Mouse (Mus musculus) heart, embryonic 12.5 days (tissue): Measurements from ENCODE around the gene Nup35. TPM values are rescaled to one million over a fixed set of nuclear protein-coding genes. Genes with fewer than 3 reads are reported as not detected.

Experiments used
- ATAC-seq: fragments of 200-750 bp; cut with Nextera tagmentation; 2 replicates; pipeline ENCODE4 v1.8.0; 2017; ENCODE audit warnings: moderate TSS enrichment, moderate library complexity; ENCODE audit not compliant: insufficient number of reproducible peaks, low FRiP score
- H3K27ac ChIP-seq: fragments of 300-500 bp; sonication (generic); 2 replicates; pipeline ENCODE4 v1.5.1; 2016; ENCODE audit warnings: mild to moderate bottlenecking, moderate library complexity; ENCODE audit not compliant: poor library complexity, severe bottlenecking
- H3K27me3 ChIP-seq: fragments of 300-500 bp; sonication (generic); replicated peaks from 2 replicates; pipeline ENCODE4 v1.6.1; 2016; ENCODE audit warnings: mild to moderate bottlenecking, moderate library complexity
- H3K36me3 ChIP-seq: fragments of 300-500 bp; sonication (generic); 2 replicates; pipeline ENCODE4 v1.6.1; 2016; ENCODE audit warnings: mild to moderate bottlenecking, moderate library complexity
- H3K4me1 ChIP-seq: fragments of 300-500 bp; sonication (generic); replicated peaks from 2 replicates; pipeline ENCODE4 v1.6.1; 2016; ENCODE audit warnings: mild to moderate bottlenecking
- H3K4me2 ChIP-seq: fragments of 300-500 bp; sonication (generic); 2 replicates; pipeline ENCODE4 v1.6.1; 2016; ENCODE audit warnings: mild to moderate bottlenecking, moderate library complexity
- H3K4me3 ChIP-seq: fragments of 300-500 bp; sonication (generic); 2 replicates; pipeline ENCODE4 v1.5.1; 2016; ENCODE audit warnings: mild to moderate bottlenecking
- H3K9ac ChIP-seq: fragments of 300-500 bp; sonication (generic); 2 replicates; pipeline ENCODE4 v1.6.1; 2016; ENCODE audit warnings: mild to moderate bottlenecking, moderate library complexity
- H3K9me3 ChIP-seq: fragments of 300-500 bp; sonication (generic); replicated peaks from 2 replicates; pipeline ENCODE4 v1.6.1; 2016; ENCODE audit warnings: mild to moderate bottlenecking, moderate library complexity
- WGBS: fragments of 180-500 bp; shearing (Covaris S2); methylation state at CpG from one replicate; pipeline ENCODE4 v1.1.7; 2016; 5-methylcytosine and 5-hydroxymethylcytosine counted together
- polyA plus RNA-seq: library from polyadenylated mRNA; unstranded; fragments of >200 nt; fragmentation: Nextera tagmentation; extraction: Ambion mirVana; gene quantifications from 2 replicates; pipeline ENCODE4 v1.2.1, GENCODE M21; 2016

Nup35 gene
- polyA plus RNA-seq, 1 experiment from 2014 or later = 24.6 TPM

DNA sequence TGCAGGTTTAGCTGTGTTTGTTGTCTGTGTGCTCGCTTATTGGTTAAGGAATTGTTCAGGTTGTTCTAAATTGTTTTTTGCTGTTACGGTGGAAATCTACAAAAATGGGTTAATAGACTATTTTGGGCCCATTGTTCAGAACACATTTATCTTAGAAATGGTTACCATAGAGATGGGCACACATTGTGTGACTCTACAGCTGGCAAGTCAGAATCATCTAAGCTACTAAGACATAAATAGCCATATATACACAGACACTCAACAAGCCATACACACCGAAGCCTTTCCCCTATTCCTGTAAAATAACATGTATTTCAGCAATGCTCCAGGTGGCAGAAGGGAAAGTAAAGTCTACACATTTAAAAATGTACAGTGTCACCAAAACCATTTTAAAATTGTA, 17.2 kb upstream of the Nup35 start:
- 88% methylated on average over 3 of the region's 3 CpGs for WGBS
- H3K4me1 ChIP-seq = no peaks in the 10 kb centered on the region
- H3K36me3 ChIP-seq = no peaks in the 10 kb centered on the region
- ATAC-seq = no peak
- no peak overlapping the region for H3K9ac ChIP-seq
- H3K9me3 ChIP-seq = no peaks in the 10 kb centered on the region
- H3K4me3 ChIP-seq = no peak overlapping the region
- no peak overlapping the region for H3K4me2 ChIP-seq
- no peak overlapping the region for H3K27ac ChIP-seq
- H3K27me3 ChIP-seq = no peaks in the 10 kb centered on the region

DNA sequence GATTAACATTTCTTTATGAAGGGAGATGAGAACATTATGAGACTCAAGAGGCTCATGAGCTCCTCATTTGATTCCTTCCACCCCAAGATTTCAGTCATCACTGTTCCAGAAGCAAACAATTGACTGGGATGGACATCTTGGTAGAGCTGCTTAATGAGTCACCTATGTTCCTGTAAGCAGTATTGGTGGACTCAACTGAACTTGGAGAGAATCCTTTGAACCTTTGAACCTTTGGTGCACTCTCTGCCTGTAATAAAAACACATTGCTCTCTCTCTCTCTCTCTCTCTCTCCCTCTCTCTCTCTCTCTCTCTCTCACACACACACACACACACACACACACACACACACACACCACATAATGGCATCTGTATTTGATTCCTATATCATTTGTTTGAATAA, 16.4 kb upstream of the Nup35 start:
- H3K4me2 ChIP-seq = no peak overlapping the region
- no peak overlapping the region for H3K27ac ChIP-seq
- no peaks in the 10 kb centered on the region for H3K27me3 ChIP-seq
- H3K4me1 ChIP-seq = no peaks in the 10 kb centered on the region
- no peak overlapping the region for H3K9ac ChIP-seq
- H3K36me3 ChIP-seq = no peaks in the 10 kb centered on the region
- H3K9me3 ChIP-seq = no peaks in the 10 kb centered on the region
- no peak overlapping the region for H3K4me3 ChIP-seq
- ATAC-seq = no peak

DNA sequence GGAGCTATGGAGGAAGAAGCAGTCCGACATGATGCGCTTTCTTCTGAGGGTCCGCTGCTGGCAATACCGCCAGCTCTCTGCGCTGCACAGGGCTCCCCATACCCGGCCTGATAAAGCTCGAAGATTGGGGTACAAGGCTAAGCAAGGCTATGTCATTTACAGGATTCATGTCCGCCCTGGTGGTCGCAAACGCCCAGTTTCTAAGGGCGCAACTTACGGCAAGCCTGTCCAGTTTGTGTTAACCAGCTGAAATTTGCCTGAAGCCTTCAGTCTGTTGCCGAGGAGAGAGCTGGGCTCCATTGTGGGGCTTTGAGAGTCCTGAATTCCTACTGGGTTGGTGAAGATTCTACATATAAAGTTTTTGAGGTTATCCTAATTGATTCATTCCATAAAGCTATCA, 14.3 kb upstream of the Nup35 start:
- Histone ChIP-seq H3K4me3 (no peak overlapping the region), H3K9me3 (no peaks in the 10 kb centered on the region), H3K9ac (no peak overlapping the region), H3K36me3 (no peaks in the 10 kb centered on the region), H3K4me2 (no peak overlapping the region), H3K4me1 (no peaks in the 10 kb centered on the region), H3K27ac (no peak overlapping the region), H3K27me3 (no peaks in the 10 kb centered on the region)
- ATAC-seq = no peak
- 86% methylated on average over 13 of the region's 13 CpGs for WGBS

DNA sequence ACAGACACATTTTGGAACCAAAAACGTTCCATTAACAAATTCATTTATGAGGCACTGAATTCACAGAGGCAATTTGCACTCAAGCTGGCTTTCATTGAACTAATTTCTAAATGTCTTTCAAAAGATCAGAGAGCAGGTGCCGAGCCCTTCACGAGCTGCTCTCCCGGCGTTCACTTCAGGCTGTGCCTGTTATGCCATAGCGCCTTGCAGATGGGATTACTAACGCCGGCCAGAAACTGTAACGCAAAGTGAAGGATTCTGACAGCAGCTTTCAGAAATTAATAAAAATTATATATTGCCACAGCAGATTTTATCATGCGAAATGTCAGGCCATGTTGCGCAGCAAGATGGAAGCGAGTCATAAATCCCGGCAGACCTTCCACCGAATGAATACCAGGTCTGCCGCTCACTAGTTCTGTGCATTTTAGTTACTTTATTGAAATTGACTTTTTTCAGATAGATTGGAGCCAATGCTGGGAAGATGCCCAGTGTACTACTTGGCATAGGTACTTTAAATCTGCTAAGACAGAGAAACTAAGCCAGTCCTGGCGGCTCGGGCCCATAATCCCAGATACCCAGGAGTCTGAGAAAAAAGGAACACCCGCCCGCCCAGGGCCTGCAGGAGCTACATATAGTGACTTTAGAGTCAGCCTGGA, 13.1 kb upstream of the Nup35 start:
- ATAC-seq = no peak
- H3K9ac ChIP-seq = no peak overlapping the region

DNA sequence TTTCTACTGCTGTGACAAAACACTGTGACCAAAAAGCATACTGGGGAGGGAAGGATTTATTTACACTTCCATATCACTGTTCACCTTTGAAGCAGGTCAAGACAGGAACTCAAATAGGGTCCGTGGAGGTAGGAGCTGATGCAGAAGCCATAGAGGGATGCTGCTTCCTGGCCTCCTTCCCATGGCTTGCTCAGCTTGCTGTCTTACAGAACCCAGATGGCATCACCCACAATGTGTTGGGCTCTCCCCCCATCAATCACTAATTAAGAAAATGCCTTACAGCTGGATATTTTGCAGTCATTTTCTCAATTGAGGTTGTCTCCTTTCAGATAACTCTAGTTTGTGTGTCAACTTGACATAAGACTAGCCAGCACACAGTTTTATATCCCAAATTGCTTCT, 4.8 kb upstream of the Nup35 start:
- H3K27me3 ChIP-seq = no peaks in the 10 kb centered on the region
- no peaks in the 10 kb centered on the region; the same call in 1 of the 2 replicates for H3K9me3 ChIP-seq
- no peak overlapping the region for H3K9ac ChIP-seq
- no peaks in the 10 kb centered on the region for H3K4me1 ChIP-seq
- no peak overlapping the region for H3K4me3 ChIP-seq
- H3K36me3 ChIP-seq = no peaks in the 10 kb centered on the region
- no peak for ATAC-seq
- no peak overlapping the region for H3K4me2 ChIP-seq
- H3K27ac ChIP-seq = no peak overlapping the region
- WGBS = 62% methylated on average over 1 of the region's 1 CpGs

More for the DNA sequence above, 13.1 kb upstream of the Nup35 start:
- Histone ChIP-seq H3K27me3 (no peaks in the 10 kb centered on the region), H3K4me2 (no peak overlapping the region), H3K9me3 (no peaks in the 10 kb centered on the region), H3K27ac (no peak overlapping the region), H3K4me3 (no peak overlapping the region), H3K4me1 (no peaks in the 10 kb centered on the region), H3K36me3 (no peaks in the 10 kb centered on the region)
- 90% methylated on average over 19 of the region's 19 CpGs for WGBS

DNA sequence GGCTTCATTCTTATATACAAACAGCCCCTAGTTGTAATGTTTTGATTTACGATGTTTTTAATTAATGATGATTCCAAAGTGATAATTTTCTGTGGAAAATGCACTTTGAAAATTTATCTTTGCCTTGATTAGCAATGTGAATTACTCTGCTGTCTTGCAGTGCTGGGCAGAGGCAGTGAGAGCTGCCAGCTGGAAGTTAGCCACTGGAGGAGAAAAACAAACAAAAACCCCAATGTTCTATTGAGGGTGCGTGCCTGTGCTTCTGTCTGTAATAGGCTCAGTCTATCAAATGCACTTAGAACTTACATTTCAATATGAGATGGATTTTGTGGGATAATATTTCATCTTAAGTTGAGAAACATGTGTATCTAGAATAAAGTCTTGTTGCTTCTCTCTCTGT, 4.2 kb upstream of the Nup35 start:
- Histone ChIP-seq H3K27me3 (no peaks in the 10 kb centered on the region), H3K4me1 (peaks cover under 1% of the 10 kb centered on the region; the same call in 1 of the 2 replicates), H3K4me2 (no peak overlapping the region), H3K4me3 (no peak overlapping the region), H3K27ac (no peak overlapping the region), H3K36me3 (no peaks in the 10 kb centered on the region), H3K9me3 (no peaks in the 10 kb centered on the region; the same call in 1 of the 2 replicates), H3K9ac (no peak overlapping the region)
- WGBS = 64% methylated on average over 2 of the region's 2 CpGs
- no peak for ATAC-seq

DNA sequence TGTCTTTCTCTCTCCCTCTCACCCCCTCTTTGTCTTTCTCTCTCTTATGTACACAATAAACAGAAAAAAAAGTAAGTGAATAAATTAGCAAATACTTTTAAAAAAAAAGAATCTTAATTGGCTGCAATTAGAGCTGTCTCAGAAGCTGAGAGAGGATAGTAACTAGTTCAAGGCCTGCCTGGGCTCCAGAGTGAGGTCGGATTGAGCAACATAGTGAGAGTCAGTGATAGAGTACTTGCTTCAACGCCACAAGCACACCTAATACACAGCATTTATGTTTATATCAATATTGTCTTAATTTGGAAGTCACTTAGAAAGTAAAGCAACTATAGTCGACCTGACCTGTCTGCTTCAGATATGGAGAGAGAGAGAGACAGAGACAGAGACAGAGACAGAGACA, 2.0 kb downstream of the Nup35 start:
- 83% methylated on average over 3 of the region's 3 CpGs for WGBS
- H3K9me3 ChIP-seq = no peaks in the 10 kb centered on the region
- H3K4me2 ChIP-seq = no peak overlapping the region
- 0 out of 2 replicates have a peak, but pooled peaks cover 5% of the 10 kb centered on the region for H3K36me3 ChIP-seq
- H3K9ac ChIP-seq = no peak overlapping the region
- no peak for ATAC-seq
- no peaks in the 10 kb centered on the region for H3K27me3 ChIP-seq
- no peak overlapping the region for H3K4me3 ChIP-seq
- no peak overlapping the region for H3K27ac ChIP-seq
- peaks cover 3% of the 10 kb centered on the region; the same call in 1 of the 2 replicates for H3K4me1 ChIP-seq

DNA sequence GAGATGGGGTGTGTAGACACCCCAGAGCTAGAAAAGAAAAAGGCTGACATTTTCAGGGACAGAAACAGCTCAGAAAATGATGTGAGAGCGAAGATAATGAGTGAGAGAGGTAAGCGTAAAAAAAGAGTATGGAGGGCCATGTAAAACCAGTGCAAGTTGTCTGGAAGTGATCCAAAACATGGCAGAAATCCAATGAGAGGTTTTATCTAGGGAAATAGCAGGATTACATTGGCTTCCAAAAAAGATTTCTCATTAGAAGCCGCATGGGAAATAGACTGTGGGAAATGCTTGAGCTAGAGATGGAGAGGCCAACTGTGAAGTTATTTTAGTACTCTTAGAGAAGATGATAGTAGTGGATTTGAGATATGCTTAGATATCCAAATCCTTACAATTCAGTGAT, 4.9 kb downstream of the Nup35 start:
- Histone ChIP-seq H3K4me3 (no peak overlapping the region), H3K4me1 (peaks cover 3% of the 10 kb centered on the region; the same call in 1 of the 2 replicates), H3K9ac (no peak overlapping the region), H3K27me3 (no peaks in the 10 kb centered on the region), H3K4me2 (no peak overlapping the region), H3K36me3 (peaks cover 25% of the 10 kb centered on the region), H3K27ac (no peak overlapping the region), H3K9me3 (no peaks in the 10 kb centered on the region; the same call in 1 of the 2 replicates)
- ATAC-seq = no peak
- 77% methylated on average over 3 of the region's 3 CpGs for WGBS

DNA sequence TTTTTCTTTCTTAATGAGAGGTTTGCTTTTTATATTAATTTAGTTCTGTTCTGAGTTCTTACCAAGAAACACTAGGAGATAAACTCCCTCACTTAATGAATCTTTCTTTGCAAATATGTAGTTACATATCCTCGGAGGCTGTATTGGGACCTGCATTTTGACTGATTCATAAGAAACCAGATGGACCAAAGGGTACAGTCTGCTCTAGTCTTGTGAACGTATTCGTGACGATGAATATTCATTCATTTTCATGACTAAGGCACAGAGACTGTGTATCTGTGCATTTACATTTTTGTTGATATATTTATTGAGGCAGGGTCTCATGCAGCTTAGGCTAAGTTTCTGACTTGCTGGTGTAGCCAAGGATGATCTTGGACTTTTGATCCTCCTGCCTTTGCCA, 7.5 kb downstream of the Nup35 start:
- Histone ChIP-seq H3K9me3 (no peaks in the 10 kb centered on the region; the same call in 1 of the 2 replicates), H3K4me2 (no peak overlapping the region), H3K4me1 (no peaks in the 10 kb centered on the region), H3K36me3 (peaks cover 29% of the 10 kb centered on the region), H3K4me3 (no peak overlapping the region), H3K27ac (no peak overlapping the region), H3K27me3 (no peaks in the 10 kb centered on the region), H3K9ac (no peak overlapping the region)
- ATAC-seq = no peak
- WGBS = 90% methylated on average over 4 of the region's 4 CpGs

DNA sequence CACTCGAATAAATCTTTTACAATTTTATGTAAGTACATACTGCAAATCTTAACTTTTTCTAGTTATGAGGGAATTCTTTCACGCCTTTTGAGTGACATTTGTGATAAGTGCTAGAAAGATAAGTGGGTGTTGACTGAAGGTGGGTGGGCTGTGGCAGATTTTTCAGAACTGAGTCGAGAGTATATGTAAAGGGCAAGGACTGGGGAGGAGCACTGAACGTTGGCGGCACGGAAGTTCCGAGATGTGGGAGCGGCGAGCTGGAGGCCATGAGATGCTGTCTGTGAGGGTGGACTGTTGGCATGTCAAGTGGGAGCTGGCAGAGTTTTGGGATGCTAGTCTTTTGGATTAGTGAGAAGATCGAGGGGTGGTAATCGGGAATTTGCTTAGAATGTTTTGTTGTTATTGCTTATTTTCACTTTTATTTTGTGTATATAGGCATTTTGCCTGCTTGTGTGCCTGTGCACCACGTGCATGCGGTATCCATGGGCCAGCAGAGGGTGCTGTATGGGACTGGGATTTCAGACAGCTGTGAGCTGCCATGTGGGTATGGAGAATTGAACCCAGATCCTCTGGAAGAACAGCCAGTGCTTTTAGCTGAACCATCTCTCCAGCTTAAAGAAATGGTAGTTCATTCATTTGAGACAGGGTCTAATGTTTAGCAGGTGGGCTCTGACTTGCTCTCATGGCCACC, 15.4 kb downstream of the Nup35 start:
- no peak for ATAC-seq
- 0 out of 2 replicates have a peak, but pooled peaks cover 9% of the 10 kb centered on the region for H3K36me3 ChIP-seq
- no peak overlapping the region for H3K4me3 ChIP-seq
- H3K4me2 ChIP-seq = no peak overlapping the region
- no peaks in the 10 kb centered on the region for H3K27me3 ChIP-seq
- H3K9ac ChIP-seq = no peak overlapping the region
- H3K9me3 ChIP-seq = no peaks in the 10 kb centered on the region
- WGBS = 69% methylated on average over 13 of the region's 13 CpGs
- no peaks in the 10 kb centered on the region for H3K4me1 ChIP-seq
- no peak overlapping the region for H3K27ac ChIP-seq

DNA sequence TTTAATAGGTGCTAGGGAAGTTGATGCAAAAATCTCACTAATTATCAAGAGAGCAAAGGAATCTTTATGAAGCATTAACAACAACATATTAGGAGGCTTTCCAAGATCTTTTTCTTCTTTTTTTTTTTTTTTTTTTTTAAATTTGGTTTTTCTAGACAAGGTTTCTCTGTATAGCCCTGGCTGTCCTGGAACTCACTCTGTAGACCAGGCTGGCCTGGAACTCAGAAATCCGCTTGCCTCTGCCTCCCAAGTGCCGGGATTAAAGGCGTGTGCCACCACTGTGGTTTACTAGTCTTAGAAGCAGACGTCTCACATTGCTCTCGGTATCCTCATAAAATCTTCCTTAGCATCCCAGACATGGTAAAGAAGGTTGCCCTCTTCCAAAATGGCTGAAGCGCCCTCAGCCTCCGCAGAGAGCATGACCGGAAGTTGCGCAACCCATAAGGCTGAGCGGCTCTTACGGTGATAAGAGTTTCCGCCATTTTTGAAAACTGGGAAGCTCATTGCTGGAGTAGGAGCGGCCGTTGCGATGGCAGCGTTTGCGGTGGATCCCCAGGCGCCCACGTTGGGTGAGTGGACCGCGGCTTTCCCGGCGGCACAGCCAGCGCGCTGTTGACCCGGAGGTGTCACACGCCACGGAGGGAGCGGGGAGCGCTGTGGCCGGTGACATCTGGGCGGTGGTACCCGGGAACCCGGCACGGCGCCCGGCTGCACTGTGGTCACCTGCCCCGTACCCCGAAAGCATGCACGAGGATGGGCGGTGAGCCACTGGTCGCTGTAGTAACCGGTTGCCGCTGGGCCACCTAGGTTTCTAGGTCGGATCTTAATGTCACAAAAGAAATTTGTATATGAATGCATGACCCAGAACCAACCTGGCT, 21.6 kb downstream of the Nup35 start:
- Histone ChIP-seq H3K4me2 (peak overlapping the region; percentile 67), H3K9ac (peak overlapping the region; percentile 77), H3K27me3 (no peaks in the 10 kb centered on the region), H3K36me3 (peaks cover 9% of the 10 kb centered on the region), H3K4me1 (peaks cover 6% of the 10 kb centered on the region), H3K9me3 (no peaks in the 10 kb centered on the region), H3K4me3 (peak overlapping the region; percentile 89), H3K27ac (peak overlapping the region; percentile 38)
- ATAC-seq = peak; percentile 96
- WGBS = under 1% methylated on average over 45 of the region's 45 CpGs
